ENCODE assay signal across 8 mouse cellular contexts in genomic region chr5:21644891-21645438, GRCm38 (mm10). TPM values are rescaled to one million over a fixed set of nuclear protein-coding genes. Genes with fewer than 3 reads are reported as not detected.
DNase-seq lines count a peak whose midpoint lies in the region; ATAC-seq and TF ChIP-seq lines count a peak whose summit lies in the region.

No protein-coding gene starts in this region.

- DNase-seq in lung, adult 2 months, result no peak
- DNase-seq in lung, postnatal 14 days, result no peak
- peak; percentile 7 for DNase-seq in embryonic facial prominence, embryonic 14.5 days (ENCODE audit: low spot score)
- DNase-seq in spleen, adult 18-20 months, result no peak
- DNase-seq in urinary bladder, postnatal 36 days (ENCODE audit: low spot score in 2 of 2), result no peak
- no peak for DNase-seq in gastrocnemius, postnatal 25 days

- no peak overlapping the region; the same call in 1 of the 2 replicates for H3K9ac ChIP-seq in embryonic facial prominence, embryonic 14.5 days (ENCODE audit: low read depth, low read length)
- no peak overlapping the region for H3K9ac ChIP-seq in intestine, postnatal 0 days (ENCODE audit: low read depth, low read length)
- H3K9ac ChIP-seq in neural tube, embryonic 14.5 days (replicated peaks; ENCODE audit: low read depth, low read length), result peak overlapping the region; percentile 32

- peaks cover 19% of the 10 kb centered on the region for H3K36me3 ChIP-seq in embryonic facial prominence, embryonic 14.5 days (ENCODE audit: control insufficient read depth, insufficient read depth, low read length)
- peaks cover 13% of the 10 kb centered on the region for H3K36me3 ChIP-seq in intestine, postnatal 0 days (ENCODE audit: control insufficient read depth, insufficient read depth)
- H3K36me3 ChIP-seq in neural tube, embryonic 14.5 days (ENCODE audit: control insufficient read depth, insufficient read depth, low read length), result peaks cover 18% of the 10 kb centered on the region; the same call in 1 of the 2 replicates

- H3K4me1 ChIP-seq in lung, adult 2 months (ENCODE audit: control insufficient read depth, insufficient read depth, low read length), result peaks cover 4% of the 10 kb centered on the region
- H3K4me1 ChIP-seq in embryonic facial prominence, embryonic 14.5 days (ENCODE audit: control insufficient read depth, insufficient read depth, low read length), result peaks cover 10% of the 10 kb centered on the region
- no peaks in the 10 kb centered on the region for H3K4me1 ChIP-seq in intestine, postnatal 0 days (replicated peaks; ENCODE audit: control insufficient read depth, insufficient read depth, low read length)
- H3K4me1 ChIP-seq in neural tube, embryonic 14.5 days (ENCODE audit: control insufficient read depth, insufficient read depth, low read length), result peaks cover 11% of the 10 kb centered on the region; the same call in 1 of the 2 replicates

- no peak for TF ChIP-seq CTCF in lung, adult 2 months (IDR thresholded peaks at IDR 0.05; ENCODE audit: insufficient read depth, low read length)
- TF ChIP-seq CTCF in intestine, postnatal 0 days (IDR thresholded peaks at IDR 0.05; ENCODE audit: low read depth), result peak; percentile 46

- WGBS in lung, adult 2 months, result 17% methylated on average over 14 of the region's 14 CpGs
- WGBS in embryonic facial prominence, embryonic 14.5 days, result 8% methylated on average over 14 of the region's 14 CpGs
- 19% methylated on average over 14 of the region's 14 CpGs for WGBS in intestine, postnatal 0 days
- WGBS in neural tube, embryonic 14.5 days, result 13% methylated on average over 14 of the region's 14 CpGs

- peak; percentile 2; the same call in 1 of the 2 replicates for ATAC-seq in embryonic facial prominence, embryonic 14.5 days (ENCODE audit: low read depth)
- no peak for ATAC-seq in intestine, postnatal 0 days
- ATAC-seq in neural tube, embryonic 14.5 days (ENCODE audit: low read depth), result no peak; the same call in 1 of the 2 replicates

- no peaks in the 10 kb centered on the region for H3K9me3 ChIP-seq in embryonic facial prominence, embryonic 14.5 days (ENCODE audit: control insufficient read depth, low read length)
- no peaks in the 10 kb centered on the region for H3K9me3 ChIP-seq in intestine, postnatal 0 days (ENCODE audit: control insufficient read depth)
- no peaks in the 10 kb centered on the region for H3K9me3 ChIP-seq in neural tube, embryonic 14.5 days (ENCODE audit: control insufficient read depth, low read length)

- no peak for TF ChIP-seq POLR2A in lung, adult 2 months (IDR thresholded peaks at IDR 0.05; ENCODE audit: borderline replicate concordance, extremely low read depth, low read depth, low read length)

- peak overlapping the region; percentile 12 for H3K4me3 ChIP-seq in lung, adult 2 months (replicated peaks; ENCODE audit: extremely low read depth, low read depth, low read length)
- H3K4me3 ChIP-seq in embryonic facial prominence, embryonic 14.5 days (ENCODE audit: low read depth, low read length), result peak overlapping the region; percentile 79
- H3K4me3 ChIP-seq in intestine, postnatal 0 days (ENCODE audit: low read depth, low read length), result peak overlapping the region; percentile 80
- H3K4me3 ChIP-seq in neural tube, embryonic 14.5 days (ENCODE audit: low read depth, low read length), result peak overlapping the region; percentile 85

- peak overlapping the region; percentile 49; the same call in 1 of the 2 replicates for H3K27ac ChIP-seq in embryonic facial prominence, embryonic 14.5 days (replicated peaks; ENCODE audit: low read depth, low read length)
- no peak overlapping the region for H3K27ac ChIP-seq in intestine, postnatal 0 days (ENCODE audit: low read depth, low read length)
- peak overlapping the region; percentile 86 for H3K27ac ChIP-seq in neural tube, embryonic 14.5 days (ENCODE audit: low read depth, low read length)

- H3K4me2 ChIP-seq in embryonic facial prominence, embryonic 14.5 days (ENCODE audit: low read depth, low read length), result peak overlapping the region; percentile 64
- H3K4me2 ChIP-seq in intestine, postnatal 0 days (replicated peaks; ENCODE audit: low read depth), result peak overlapping the region; percentile 83
- peak overlapping the region; percentile 73 for H3K4me2 ChIP-seq in neural tube, embryonic 14.5 days (ENCODE audit: low read depth, low read length)

- H3K27me3 ChIP-seq in embryonic facial prominence, embryonic 14.5 days (replicated peaks; ENCODE audit: control insufficient read depth, insufficient read depth, low read length), result no peaks in the 10 kb centered on the region
- no peaks in the 10 kb centered on the region for H3K27me3 ChIP-seq in intestine, postnatal 0 days (replicated peaks; ENCODE audit: control insufficient read depth, insufficient read depth, low read length)
- no peaks in the 10 kb centered on the region for H3K27me3 ChIP-seq in neural tube, embryonic 14.5 days (ENCODE audit: control insufficient read depth, insufficient read depth, low read length)

RNA-seq across cellular contexts. Expression of gene Fbxl13, which starts 0.5 kb away (rescaled TPM):
- 1.3 and 1.8 TPM in 2 replicates for polyA plus RNA-seq in lung, adult 2 months (2012; rRNA removed)
- 0.25 and 0.46 TPM in 2 replicates for polyA plus RNA-seq in embryonic facial prominence, embryonic 14.5 days (2014; fragmentation: Nextera tagmentation; extraction: Ambion mirVana)
- 0.07 and 0.08 TPM in 2 replicates for polyA plus RNA-seq in intestine, postnatal 0 days (2015; fragmentation: Nextera tagmentation; extraction: Ambion mirVana)
- polyA plus RNA-seq in neural tube, embryonic 14.5 days (2014; fragmentation: Nextera tagmentation; extraction: Ambion mirVana), result 0.21 and 0.35 TPM in 2 replicates
- total RNA-seq in gastrocnemius, postnatal 25 days (2021), result under 1 TPM; 0.13 to 0.18 TPM

RNA-seq across cellular contexts. Expression of gene Armc10, which starts 0.6 kb away (rescaled TPM):
- 34.3 and 59.7 TPM in 2 replicates for polyA plus RNA-seq in lung, adult 2 months (2012; rRNA removed)
- polyA plus RNA-seq in embryonic facial prominence, embryonic 14.5 days (2014; fragmentation: Nextera tagmentation; extraction: Ambion mirVana), result 37.1 and 40.6 TPM in 2 replicates
- 15.0 and 15.6 TPM in 2 replicates for polyA plus RNA-seq in intestine, postnatal 0 days (2015; fragmentation: Nextera tagmentation; extraction: Ambion mirVana)
- polyA plus RNA-seq in neural tube, embryonic 14.5 days (2014; fragmentation: Nextera tagmentation; extraction: Ambion mirVana), result 51.1 and 57.2 TPM in 2 replicates
- total RNA-seq in gastrocnemius, postnatal 25 days (2021), result 1 to 10 TPM; 3.7 to 4.1 TPM

RNA-seq across cellular contexts. Expression of gene Napepld, which starts 56.2 kb away (rescaled TPM):
- polyA plus RNA-seq in lung, adult 2 months (2012; rRNA removed), result 3.2 and 3.6 TPM in 2 replicates
- 2.4 and 2.8 TPM in 2 replicates for polyA plus RNA-seq in embryonic facial prominence, embryonic 14.5 days (2014; fragmentation: Nextera tagmentation; extraction: Ambion mirVana)
- 2.1 and 2.3 TPM in 2 replicates for polyA plus RNA-seq in intestine, postnatal 0 days (2015; fragmentation: Nextera tagmentation; extraction: Ambion mirVana)
- polyA plus RNA-seq in neural tube, embryonic 14.5 days (2014; fragmentation: Nextera tagmentation; extraction: Ambion mirVana), result 3.1 and 3.2 TPM in 2 replicates
- 10 to 100 TPM in 1 of 2 experiments, 1 to 10 TPM in 1; 7.7 to 10.9 TPM for total RNA-seq in gastrocnemius, postnatal 25 days (2021)

Comparison
In these comparisons a context has a peak if more than half of its experiments do, and no peak if none do; other contexts are left out.
1. H3K4me3 ChIP-seq: peak in every context shown above with its lines; median percentile 85 in neural tube, embryonic 14.5 days; 80 in intestine, postnatal 0 days; 79 in embryonic facial prominence, embryonic 14.5 days; 12 in lung, adult 2 months.